Mouse (Mus musculus) stomach, embryonic 16.5 days (tissue): Measurements from ENCODE around the gene Gpr152. TPM values are rescaled to one million over a fixed set of nuclear protein-coding genes. Genes with fewer than 3 reads are reported as not detected.
A peak's percentile ranks its signal among the peaks of the same experiment; 100 is the strongest.

Source experiments
- ATAC-seq: fragments of 200-750 bp; cut with Nextera tagmentation; 2 replicates; pipeline ENCODE4 v1.8.0; 2017; ENCODE audit warnings: moderate number of reproducible peaks, moderate TSS enrichment; ENCODE audit not compliant: insufficient read depth, low FRiP score
- H3K27ac ChIP-seq: fragments of 300-500 bp; sonication (generic); 2 replicates; pipeline ENCODE4 v1.5.1; 2014; ENCODE audit warnings: low read length
- H3K27me3 ChIP-seq: fragments of 300-500 bp; sonication (generic); 2 replicates; pipeline ENCODE4 v1.6.1; 2014; ENCODE audit warnings: low read length, control low read depth, mixed read lengths; ENCODE audit not compliant: control insufficient read depth, insufficient read depth
- H3K36me3 ChIP-seq: fragments of 300-500 bp; sonication (generic); 2 replicates; pipeline ENCODE4 v1.6.1; 2014; ENCODE audit warnings: low read length; ENCODE audit not compliant: control insufficient read depth, insufficient read depth
- H3K4me1 ChIP-seq: fragments of 300-500 bp; sonication (generic); 2 replicates; pipeline ENCODE4 v1.6.1; 2014; ENCODE audit warnings: low read length, control low read depth, mixed read lengths; ENCODE audit not compliant: control insufficient read depth, insufficient read depth
- H3K4me2 ChIP-seq: fragments of 300-500 bp; sonication (generic); 2 replicates; pipeline ENCODE4 v1.6.1; 2014; ENCODE audit warnings: low read depth, low read length, mixed read lengths
- H3K4me3 ChIP-seq: fragments of 300-500 bp; sonication (generic); replicated peaks from 2 replicates; pipeline ENCODE4 v1.5.1; 2014; ENCODE audit warnings: mild to moderate bottlenecking, low read length
- H3K9ac ChIP-seq: fragments of 300-500 bp; sonication (generic); 2 replicates; pipeline ENCODE4 v1.6.1; 2014; ENCODE audit warnings: low read length
- H3K9me3 ChIP-seq: fragments of 300-500 bp; sonication (generic); replicated peaks from 2 replicates; pipeline ENCODE4 v1.6.1; 2016; ENCODE audit warnings: low read length, control low read depth; ENCODE audit not compliant: control insufficient read depth
- whole genome bisulfite sequencing: fragments of 180-500 bp; shearing (Covaris S2); extraction: QIAGEN DNeasy Blood & Tissue Kit; methylation state at CpG from one replicate; pipeline ENCODE4 v1.1.7; 2014; 5-methylcytosine and 5-hydroxymethylcytosine counted together
- polyA plus RNA-seq: library from polyadenylated mRNA; unstranded; fragments of >200 nt; fragmentation: Nextera tagmentation; extraction: Ambion mirVana; gene quantifications from 2 replicates; pipeline ENCODE4 v1.2.1, GENCODE M21; 2015

Gene Gpr152
- polyA plus RNA-seq, 1 experiment from 2014 or later = not detected

- peak; percentile 49 for ATAC-seq
- Histone ChIP-seq H3K4me2 (peak overlapping the region; percentile 72), H3K36me3 (no peaks in the 10 kb centered on the region), H3K9ac (peak overlapping the region; percentile 72), H3K9me3 (no peaks in the 10 kb centered on the region), H3K4me3 (peak overlapping the region; percentile 69), H3K27ac (peak overlapping the region; percentile 94), H3K4me1 (peaks cover 41% of the 10 kb centered on the region), H3K27me3 (0 out of 2 replicates have a peak, but pooled peaks cover 4% of the 10 kb centered on the region)
- WGBS = under 1% methylated on average over 21 of the region's 21 CpGs
These were observed 42.2 kb upstream of the Gpr152 start for GRCm38 (mm10) chr19:4097441-4097825.

- Histone ChIP-seq H3K9me3 (no peaks in the 10 kb centered on the region), H3K4me1 (peaks cover 41% of the 10 kb centered on the region), H3K27me3 (0 out of 2 replicates have a peak, but pooled peaks cover 4% of the 10 kb centered on the region), H3K4me2 (peak overlapping the region; percentile 86; the same call in 1 of the 2 replicates), H3K4me3 (0 out of 2 replicates have a peak overlapping the region, but pooled peaks have one; percentile 69), H3K9ac (no peak overlapping the region), H3K27ac (peak overlapping the region; percentile 29; the same call in 1 of the 2 replicates), H3K36me3 (no peaks in the 10 kb centered on the region)
- WGBS = 90% methylated on average over 13 of the region's 13 CpGs
- no peak for ATAC-seq
These were observed 41.2 kb upstream of the Gpr152 start for GRCm38 (mm10) chr19:4098426-4098825.

- Histone ChIP-seq H3K4me1 (peaks cover 41% of the 10 kb centered on the region), H3K4me3 (peak overlapping the region; percentile 57), H3K4me2 (peak overlapping the region; percentile 86), H3K9me3 (no peaks in the 10 kb centered on the region), H3K9ac (peak overlapping the region; percentile 68), H3K27ac (peak overlapping the region; percentile 85), H3K27me3 (0 out of 2 replicates have a peak, but pooled peaks cover 4% of the 10 kb centered on the region), H3K36me3 (no peaks in the 10 kb centered on the region)
- 15% methylated on average over 9 of the region's 9 CpGs for WGBS
- peak; percentile 7; the same call in 1 of the 2 replicates for ATAC-seq
These were observed 40.5 kb upstream of the Gpr152 start for GRCm38 (mm10) chr19:4099056-4099455.

- Histone ChIP-seq H3K4me2 (peak within 1 kb of the TSS; percentile 86), H3K27ac (peak within 1 kb of the TSS; percentile 85), H3K9me3 (no peaks in the 10 kb centered on the region), H3K27me3 (0 out of 2 replicates have a peak, but pooled peaks cover 4% of the 10 kb centered on the region), H3K9ac (peak within 1 kb of the TSS; percentile 68), H3K4me1 (peaks cover 41% of the 10 kb centered on the region), H3K36me3 (no peaks in the 10 kb centered on the region), H3K4me3 (peak within 1 kb of the TSS; percentile 57)
- WGBS = 1% methylated on average over 52 of the region's 53 CpGs
- ATAC-seq = peak; percentile 15; the same call in 1 of the 2 replicates
These were observed 39.5 kb upstream of the Gpr152 start, which contains the start of gene Pitpnm1 for GRCm38 (mm10) chr19:4099837-4100717. Pitpnm1 (plus strand) TSS chr19:4099998.

GRCm38 (mm10) chr19:4100718-4101261 lies 38.8 kb upstream of the Gpr152 start:
- H3K4me3 ChIP-seq = peak overlapping the region; percentile 57
- peak overlapping the region; percentile 86 for H3K4me2 ChIP-seq
- 3% methylated on average over 52 of the region's 52 CpGs for WGBS

GRCm38 (mm10) chr19:4101466-4101865 lies 38.1 kb upstream of the Gpr152 start:
- no peaks in the 10 kb centered on the region for H3K36me3 ChIP-seq
- H3K4me1 ChIP-seq = peaks cover 38% of the 10 kb centered on the region
- H3K9me3 ChIP-seq = no peaks in the 10 kb centered on the region
- no peak overlapping the region for H3K4me3 ChIP-seq
- no peak overlapping the region for H3K9ac ChIP-seq
- H3K4me2 ChIP-seq = peak overlapping the region; percentile 86; the same call in 1 of the 2 replicates
- 0 out of 2 replicates have a peak, but pooled peaks cover 4% of the 10 kb centered on the region for H3K27me3 ChIP-seq
- no peak overlapping the region for H3K27ac ChIP-seq
- ATAC-seq = no peak
- WGBS = 83% methylated on average over 6 of the region's 6 CpGs

More at GRCm38 (mm10) chr19:4100718-4101261, 38.8 kb upstream of the Gpr152 start:
- Histone ChIP-seq H3K27ac (no peak overlapping the region), H3K36me3 (no peaks in the 10 kb centered on the region), H3K9me3 (no peaks in the 10 kb centered on the region), H3K4me1 (peaks cover 41% of the 10 kb centered on the region), H3K9ac (peak overlapping the region; percentile 68), H3K27me3 (0 out of 2 replicates have a peak, but pooled peaks cover 4% of the 10 kb centered on the region)
- ATAC-seq = no peak

GRCm38 (mm10) chr19:4102049-4102448 lies 37.5 kb upstream of the Gpr152 start:
- Histone ChIP-seq H3K4me1 (peaks cover 36% of the 10 kb centered on the region), H3K4me2 (no peak overlapping the region), H3K4me3 (no peak overlapping the region), H3K36me3 (no peaks in the 10 kb centered on the region), H3K9me3 (no peaks in the 10 kb centered on the region), H3K27ac (no peak overlapping the region), H3K27me3 (0 out of 2 replicates have a peak, but pooled peaks cover 4% of the 10 kb centered on the region), H3K9ac (no peak overlapping the region)
- WGBS = 88% methylated on average over 2 of the region's 2 CpGs
- ATAC-seq = no peak

- H3K4me2 ChIP-seq = no peak overlapping the region
- ATAC-seq = no peak
- H3K9me3 ChIP-seq = no peaks in the 10 kb centered on the region
- no peaks in the 10 kb centered on the region for H3K36me3 ChIP-seq
- H3K27ac ChIP-seq = no peak overlapping the region
- peaks cover 33% of the 10 kb centered on the region for H3K4me1 ChIP-seq
- 91% methylated on average over 12 of the region's 12 CpGs for WGBS
- H3K27me3 ChIP-seq = 0 out of 2 replicates have a peak, but pooled peaks cover 4% of the 10 kb centered on the region
- no peak overlapping the region for H3K9ac ChIP-seq
- H3K4me3 ChIP-seq = no peak overlapping the region
These were observed 37.0 kb upstream of the Gpr152 start for GRCm38 (mm10) chr19:4102626-4103025.
